Mouse (Mus musculus) adrenal gland, postnatal 4 days (tissue): Measurements from ENCODE around the gene Amn1. TPM values are rescaled to one million over a fixed set of nuclear protein-coding genes. Genes with fewer than 3 reads are reported as not detected.
"Not testable (repeated sequence)": the region's sequence is repeated elsewhere in the genome, so short reads cannot be mapped to it uniquely, and the experiment has no call there.

Experiments used
- DNase-seq, 2 experiments: peaks; one replicate each; pipeline ENCODE4 v3.0.0; 2021 to 2022; ENCODE audit warnings: low spot score in 2 of 2, mixed read lengths in 2 of 2
- total RNA-seq, 2 experiments: library from RNA; stranded (reverse); gene quantifications; 2 replicates each; pipeline ENCODE4 v1.2.3; 2021

The Amn1 gene
- total RNA-seq, 2 experiments from 2014 or later, result 23.4 to 24.0 TPM

DNA sequence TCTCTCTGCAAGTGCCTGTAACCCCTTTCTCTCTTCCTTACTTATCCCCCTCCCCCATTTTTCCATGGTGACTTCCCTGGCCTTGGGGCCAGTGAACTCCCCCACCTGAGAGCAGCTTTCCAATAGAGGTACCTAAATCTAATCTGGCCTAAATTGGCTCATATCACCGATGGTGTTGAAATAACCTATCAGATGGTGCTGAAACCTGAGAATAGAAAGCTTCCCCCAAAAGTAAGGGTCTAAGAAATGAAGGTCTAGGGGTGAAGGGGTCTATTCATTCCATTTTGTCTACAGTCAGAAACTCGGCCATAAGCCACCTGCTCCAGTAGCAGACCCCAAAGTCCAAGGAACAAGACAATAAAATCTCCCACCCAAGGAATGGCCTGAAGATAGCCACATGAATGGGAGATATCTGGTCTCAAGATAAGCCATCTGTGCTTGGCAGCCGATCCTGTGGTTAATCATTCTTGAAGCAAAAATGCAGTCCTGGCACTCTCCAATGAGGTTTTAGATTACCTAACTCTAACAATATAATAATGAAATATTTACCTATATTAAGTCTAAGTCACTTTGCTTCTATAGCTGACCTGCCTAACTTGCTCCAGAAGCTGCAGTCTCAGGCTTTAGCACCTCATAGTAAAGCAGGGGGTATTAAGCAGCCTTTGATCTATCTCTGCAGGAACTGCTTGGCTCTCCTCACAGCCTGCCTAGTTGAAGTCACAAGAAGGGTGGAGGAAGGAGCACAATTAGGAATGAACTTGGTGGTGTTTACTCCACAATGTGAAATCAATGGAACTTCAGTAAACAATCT is 33.3 kb downstream of the Amn1 start:
- no peak for DNase-seq

DNA sequence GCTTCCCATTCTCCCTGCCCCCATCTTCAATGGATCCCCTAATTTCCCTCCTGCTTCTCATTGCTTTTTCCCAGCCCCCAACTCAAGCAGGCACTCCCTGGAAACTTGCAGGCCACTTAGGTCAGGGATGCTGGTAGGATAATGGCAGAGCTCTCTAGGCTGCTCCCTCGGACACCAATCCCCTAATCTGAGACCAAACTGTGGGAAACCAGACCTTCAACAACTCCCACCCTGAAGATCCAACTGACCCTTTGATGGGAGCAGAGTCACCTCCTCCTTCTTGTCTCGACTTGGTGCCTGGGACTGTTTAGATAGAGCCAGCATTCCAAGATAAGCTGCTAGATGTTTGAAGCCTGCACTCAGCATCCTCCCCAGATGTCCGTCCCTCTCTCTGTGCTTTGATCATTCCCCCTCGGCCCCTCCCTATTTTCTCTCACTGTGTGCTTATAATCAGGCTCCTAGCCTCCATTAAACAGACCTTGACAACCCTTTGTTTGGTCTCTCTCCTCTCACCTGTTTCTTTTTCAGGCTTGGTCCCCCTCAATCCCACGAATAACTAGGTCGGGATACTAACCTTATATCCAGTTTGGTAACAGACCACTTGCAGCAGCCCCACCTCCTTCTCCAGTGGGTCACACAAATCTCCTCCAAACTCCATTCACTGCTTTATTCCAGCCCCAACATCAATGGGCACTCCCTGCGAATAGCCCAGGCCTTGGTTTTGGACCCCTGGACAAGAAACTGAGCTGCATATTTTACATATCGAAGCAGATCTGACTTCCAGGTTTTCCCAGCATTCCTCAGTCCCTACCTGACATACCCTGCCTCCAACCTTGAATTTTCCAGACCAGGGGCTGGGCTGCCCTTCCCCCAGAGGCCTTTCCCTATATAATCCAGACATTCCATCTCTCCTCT is 34.1 kb downstream of the Amn1 start:
- no peak for DNase-seq

DNA sequence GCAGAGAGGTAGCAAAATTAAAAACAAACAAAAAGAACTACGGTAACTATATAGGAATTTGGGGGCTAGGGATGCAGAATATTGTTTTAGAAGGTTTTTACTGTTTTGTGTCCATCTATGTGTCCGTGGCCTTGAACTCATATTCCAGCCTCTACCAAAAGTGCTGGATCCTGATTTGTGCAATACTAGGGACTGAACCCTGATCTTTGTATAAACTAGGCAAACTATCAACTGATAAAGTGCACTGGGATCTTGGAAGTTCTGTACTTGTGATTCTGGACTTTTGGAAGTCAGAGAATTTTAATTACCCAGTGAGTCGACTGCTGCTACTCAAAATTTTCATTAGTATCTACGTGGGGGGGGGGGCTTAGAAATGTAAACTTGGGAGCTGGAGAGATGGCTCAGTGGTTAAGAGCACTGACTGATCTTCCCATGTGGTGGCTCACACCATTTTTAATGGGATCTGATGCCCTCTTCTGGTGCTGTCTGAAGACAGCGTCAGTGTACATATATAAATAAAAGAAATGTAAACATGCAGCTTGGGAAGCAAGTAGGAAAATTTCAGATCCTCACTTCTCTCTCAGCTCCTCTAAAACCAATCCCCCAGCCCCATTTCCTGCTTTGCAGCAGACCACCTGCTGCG is 34.9 kb downstream of the Amn1 start:
- DNase-seq, result no peak

DNA sequence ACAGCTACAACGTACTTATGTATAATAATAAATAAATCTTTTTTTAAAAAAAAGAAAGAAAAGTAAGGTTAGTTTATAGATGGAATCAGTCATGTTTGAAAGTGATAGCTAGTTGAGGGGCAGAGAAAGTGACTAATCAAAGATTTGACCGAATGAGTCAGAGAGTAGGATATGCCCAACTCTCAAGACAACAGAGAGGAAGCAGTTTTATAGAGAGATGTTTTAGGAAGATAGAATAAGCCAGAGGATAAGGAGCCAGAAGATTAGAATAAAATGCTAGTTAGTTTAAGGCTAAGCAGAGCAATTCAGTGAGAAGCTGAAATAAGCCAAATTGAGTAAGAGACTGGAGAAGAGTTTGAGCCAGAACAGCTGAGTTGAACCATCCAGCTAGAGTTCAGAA is 36.4 kb downstream of the Amn1 start:
- no peak for DNase-seq

DNA sequence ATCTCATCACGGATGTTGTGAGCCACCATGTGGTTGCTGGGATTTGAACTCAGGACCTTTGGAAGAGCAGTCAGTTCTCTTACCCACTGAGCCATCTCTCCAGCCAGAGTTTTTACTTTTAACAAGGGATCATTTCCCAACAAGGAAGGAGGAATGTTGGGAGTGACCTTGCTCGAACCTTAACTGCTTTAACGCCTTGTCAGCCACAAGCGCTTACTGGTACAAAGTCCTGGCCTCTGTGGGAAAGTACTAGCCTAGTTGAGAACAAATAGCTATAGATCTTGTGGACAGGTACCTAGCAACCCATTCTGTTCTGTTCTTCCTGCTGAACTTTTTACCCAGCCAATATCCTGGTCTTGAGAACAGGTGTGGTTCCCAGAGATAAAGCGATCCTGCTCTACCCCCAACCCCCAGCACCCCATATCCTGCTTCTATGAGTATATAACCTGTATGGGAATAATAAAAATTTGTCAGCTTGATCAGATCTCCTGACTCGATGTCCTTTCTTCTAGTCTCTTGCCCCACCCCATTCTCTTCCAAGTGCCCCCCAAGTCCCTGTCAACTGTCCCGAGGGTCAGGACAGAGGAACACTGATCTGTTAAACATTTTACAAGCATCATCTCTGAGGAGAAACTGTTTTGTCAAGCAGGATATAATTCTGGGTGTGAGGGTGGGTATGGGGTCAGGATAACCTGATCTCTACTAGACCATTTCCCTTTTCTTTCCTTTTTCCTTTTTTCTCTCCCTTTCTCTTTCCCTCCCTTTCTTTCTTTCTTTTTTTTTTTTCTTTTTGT is 39.9 kb downstream of the Amn1 start:
- DNase-seq, result no peak

DNA sequence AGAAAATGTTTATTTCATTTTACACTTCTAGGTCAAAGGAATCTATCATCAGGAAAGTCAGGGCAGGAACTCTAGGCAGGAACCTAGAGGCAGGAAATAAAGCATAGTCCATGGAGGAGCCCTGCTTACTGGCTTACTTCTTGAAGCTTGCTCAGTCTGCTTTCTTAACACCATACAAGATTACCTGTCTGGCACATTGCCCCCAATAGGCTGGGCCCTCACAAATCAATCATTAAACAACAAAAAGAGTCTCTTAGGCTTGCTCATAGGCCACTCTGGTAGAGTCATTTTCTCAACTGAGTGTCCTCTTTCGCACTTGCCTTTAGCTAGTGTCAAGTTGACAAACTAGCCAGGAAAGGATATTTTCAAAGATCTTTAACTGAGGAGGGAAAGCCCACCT is 43.4 kb downstream of the Amn1 start:
- DNase-seq, result no peak

DNA sequence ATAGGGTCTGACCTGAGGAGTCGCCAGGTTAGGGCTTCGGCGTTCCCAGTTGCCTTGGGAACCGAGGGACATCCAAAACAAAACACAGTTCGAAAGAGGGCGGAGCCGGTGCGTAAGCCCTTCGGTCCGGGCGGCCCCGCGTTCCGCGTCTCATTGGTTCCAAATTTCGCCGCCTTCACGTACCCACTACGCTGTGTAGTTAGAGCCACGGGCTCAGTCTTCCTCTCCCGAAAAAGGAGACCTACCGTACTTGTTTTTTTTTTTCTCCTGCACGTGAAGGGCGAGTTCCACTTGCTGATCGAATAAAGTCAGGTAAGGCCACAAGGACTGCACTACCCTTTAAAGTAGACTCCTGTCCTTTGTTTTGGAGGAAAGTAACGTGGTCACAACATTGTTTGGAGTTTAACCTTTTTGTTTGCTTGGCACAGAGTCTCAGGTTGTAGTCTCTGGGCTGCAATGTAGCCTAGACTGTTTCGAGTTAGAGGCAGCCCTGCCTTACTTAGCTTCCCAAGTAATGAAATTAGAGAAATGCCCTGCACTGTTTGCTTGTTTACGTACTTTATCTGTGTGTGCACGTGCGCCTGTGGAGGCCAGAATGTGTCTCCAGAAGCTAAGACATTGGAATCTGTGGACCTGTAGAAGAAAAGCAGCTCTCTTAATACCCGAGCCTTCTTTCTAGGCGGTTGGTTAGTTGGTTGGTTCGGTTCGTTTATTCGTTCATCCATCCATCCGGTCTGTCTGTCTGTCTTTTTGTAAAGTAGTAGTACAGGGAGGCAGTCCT is 46.9 kb downstream of the Amn1 start:
- peak; percentile 69 to 80 for DNase-seq

DNA sequence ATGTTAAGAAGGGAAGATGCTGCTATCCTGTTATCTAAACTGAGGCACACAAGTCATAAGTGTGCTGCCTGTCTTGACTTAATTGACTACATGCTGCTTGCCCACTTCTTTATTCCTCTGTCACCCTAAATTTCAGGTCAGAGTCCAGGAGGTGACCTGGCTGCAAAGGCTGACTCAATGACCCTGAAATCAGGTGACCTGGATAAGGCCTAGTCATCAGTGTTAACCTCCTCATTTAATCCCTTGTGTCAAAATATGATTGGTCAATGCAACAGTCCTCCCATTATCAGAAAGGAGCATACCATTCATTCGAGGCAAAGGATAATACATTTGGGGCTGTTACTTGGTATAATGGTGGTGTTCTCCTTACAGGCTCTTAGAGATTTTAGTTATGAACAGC is 49.0 kb downstream of the Amn1 start, which contains the start of gene Etfbkmt:
TSS of gene Etfbkmt (plus strand) at position 379 of the 400 bp plus-strand sequence.
- no peak for DNase-seq

DNA sequence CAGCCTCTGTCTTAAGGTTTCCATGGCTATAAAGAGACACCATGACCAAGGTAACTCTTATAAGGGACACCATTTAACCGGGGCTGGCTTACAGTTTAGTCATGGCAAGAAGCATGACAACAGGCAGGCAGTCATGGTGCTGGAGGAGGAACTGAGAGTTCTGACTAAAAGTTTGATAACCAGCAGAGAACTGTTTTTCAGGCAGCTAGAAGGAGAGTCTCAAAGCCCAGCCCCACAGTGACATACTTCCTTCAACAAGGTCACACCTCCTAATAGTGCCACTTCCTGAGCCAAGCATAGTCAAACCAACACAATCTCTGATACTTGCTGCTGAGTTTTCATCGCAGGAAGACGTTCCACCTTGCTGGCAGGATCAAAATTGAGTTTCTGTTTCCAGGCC is 49.5 kb downstream of the Amn1 start:
- no peak for DNase-seq

DNA sequence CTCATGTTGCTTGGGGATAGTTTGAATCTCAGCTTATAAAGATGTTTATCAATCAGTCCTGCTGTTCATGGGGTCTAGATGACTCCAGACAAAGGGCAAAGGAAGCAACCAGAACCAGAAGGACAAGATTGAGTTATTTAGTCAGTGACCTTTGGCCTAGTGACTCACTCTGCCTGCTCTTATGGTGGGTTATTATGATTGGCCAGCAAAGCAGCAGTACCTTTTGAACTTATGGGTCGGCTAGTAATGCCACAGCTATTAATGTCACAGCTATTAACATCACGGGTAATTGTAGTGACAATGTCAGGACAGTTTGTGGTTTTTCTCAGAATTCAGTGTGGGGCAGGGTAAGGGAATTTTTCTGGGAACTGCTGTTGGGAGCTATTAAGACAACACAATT is 50.6 kb downstream of the Amn1 start:
- DNase-seq, result no peak

DNA sequence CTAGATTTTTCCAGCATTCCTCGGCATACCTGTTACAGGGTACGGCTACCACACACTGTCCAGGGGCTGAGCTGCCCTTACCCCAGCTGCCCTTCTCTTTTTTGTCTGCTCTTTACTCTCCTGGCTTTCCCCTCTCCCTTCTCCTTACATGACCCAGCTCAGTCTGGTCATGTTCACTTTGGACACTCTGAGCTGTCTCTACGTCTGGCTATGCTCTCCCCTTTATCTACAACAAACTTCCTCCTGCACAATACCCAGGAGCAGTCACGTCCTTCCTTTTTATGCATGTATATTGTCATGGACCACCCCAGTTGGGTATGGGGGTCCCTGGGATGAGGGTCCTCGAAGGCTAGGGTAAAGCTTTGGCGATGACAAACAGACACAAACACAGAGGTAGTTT is 52.9 kb downstream of the Amn1 start:
- DNase-seq, result no peak

GRCm38 (mm10) chr6:149134391-149135150 is 53.9 kb downstream of the Amn1 start:
- DNase-seq, result no peak

GRCm38 (mm10) chr6:149132311-149133077 is 56.0 kb downstream of the Amn1 start:
- no peak for DNase-seq

GRCm38 (mm10) chr6:149131111-149131510 is 57.4 kb downstream of the Amn1 start:
- no peak for DNase-seq

- DNase-seq, result not testable (repeated sequence)
Observed at GRCm38 (mm10) chr6:149129870-149130269, 58.6 kb downstream of the Amn1 start, which contains the start of gene Gm10203. TSS of gene Gm10203 (plus strand) at chr6:149130170.

DNA sequence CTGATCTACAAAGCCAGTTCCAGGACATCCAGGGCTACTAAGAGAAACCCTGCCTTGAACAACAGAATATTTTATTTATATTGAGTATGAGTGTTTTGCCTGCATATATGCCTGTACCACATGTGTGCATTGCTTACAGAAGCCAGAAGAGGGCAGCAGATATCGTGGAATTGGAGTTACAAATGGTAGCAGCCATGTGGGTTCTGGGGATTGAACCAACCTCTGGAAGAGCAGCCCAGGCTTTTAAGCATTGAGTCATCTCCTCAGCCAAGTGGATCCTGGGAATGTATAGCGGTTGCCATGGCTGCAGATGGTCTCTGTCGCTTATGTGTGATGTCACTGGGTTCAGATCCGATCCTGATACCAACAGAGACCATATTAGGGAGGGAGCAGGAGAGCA is 61.8 kb downstream of the Amn1 start:
- peak in 1 of 2 experiments; percentile 19 for DNase-seq

DNA sequence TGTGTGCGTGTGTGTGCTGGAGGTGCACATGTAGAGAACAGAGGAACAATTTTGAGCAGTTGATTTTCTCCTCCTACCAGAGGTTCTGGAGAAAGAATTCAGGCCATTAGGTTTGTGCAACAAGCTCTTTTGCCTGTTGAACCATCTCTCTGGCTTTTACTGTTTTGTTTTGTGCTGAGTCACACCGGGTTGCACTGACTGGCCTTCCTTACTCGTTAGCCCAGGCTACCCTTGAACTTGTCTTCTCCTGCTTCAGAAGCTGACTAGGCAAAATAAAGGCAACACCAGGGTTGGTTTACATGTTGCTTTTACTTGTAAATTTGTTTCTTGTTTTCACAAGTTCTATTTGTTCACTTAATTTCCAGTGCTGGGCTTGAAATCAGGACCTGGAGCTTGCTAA is 65.5 kb downstream of the Amn1 start:
- no peak for DNase-seq

DNA sequence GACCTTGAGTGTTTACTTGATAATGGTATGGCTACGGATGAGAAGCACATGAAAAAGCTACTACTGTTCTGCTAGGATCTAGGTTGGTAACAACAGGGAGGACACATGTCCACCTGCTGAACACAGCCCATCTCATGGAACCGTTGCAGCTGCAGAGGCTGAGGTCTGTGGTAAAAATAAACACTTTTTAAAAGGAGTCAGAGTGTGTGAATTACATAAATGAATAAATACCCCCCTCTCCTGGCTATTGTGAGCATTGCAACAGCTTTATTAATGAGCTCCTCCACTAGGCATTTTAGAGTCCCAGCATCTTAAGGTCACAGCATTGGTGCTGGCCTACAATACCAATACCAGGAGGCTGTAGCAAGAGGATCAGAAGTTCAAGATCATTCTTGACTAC is 68.7 kb downstream of the Amn1 start:
- peak in 1 of 2 experiments; percentile 15 for DNase-seq
